Mouse (Mus musculus): ENCODE data around the gene Bpifa3.

GRCm38 (mm10) chr2:154117381-154117780, 12.8 kb upstream of the Bpifa3 start:
- no peak for TF ChIP-seq CTCF (IDR thresholded peaks at IDR 0.05; ENCODE audit: low read depth, low read length)
- no peak for TF ChIP-seq POLR2A (IDR thresholded peaks at IDR 0.05; ENCODE audit: extremely low read depth, insufficient read depth, low read length)
